Mouse (Mus musculus) CD4-positive, CD25-positive, alpha-beta regulatory T cell (primary cell): ENCODE measurements around the gene Grb7. TPM values are rescaled to one million over a fixed set of nuclear protein-coding genes. Genes with fewer than 3 reads are reported as not detected.

Experiments used
- polyA plus RNA-seq: library from polyadenylated mRNA; unstranded; fragments of 100-300 nt; shearing (Covaris generic); gene quantifications from one replicate; pipeline ENCODE4 v1.2.1, GENCODE M21; 2017

Grb7 gene
- polyA plus RNA-seq: 5.1 TPM

GRCm38 (mm10) chr11:98446213-98446561, at the start of gene Grb7:
TSS of gene Grb7 (plus strand) at chr11:98446394.

DNA sequence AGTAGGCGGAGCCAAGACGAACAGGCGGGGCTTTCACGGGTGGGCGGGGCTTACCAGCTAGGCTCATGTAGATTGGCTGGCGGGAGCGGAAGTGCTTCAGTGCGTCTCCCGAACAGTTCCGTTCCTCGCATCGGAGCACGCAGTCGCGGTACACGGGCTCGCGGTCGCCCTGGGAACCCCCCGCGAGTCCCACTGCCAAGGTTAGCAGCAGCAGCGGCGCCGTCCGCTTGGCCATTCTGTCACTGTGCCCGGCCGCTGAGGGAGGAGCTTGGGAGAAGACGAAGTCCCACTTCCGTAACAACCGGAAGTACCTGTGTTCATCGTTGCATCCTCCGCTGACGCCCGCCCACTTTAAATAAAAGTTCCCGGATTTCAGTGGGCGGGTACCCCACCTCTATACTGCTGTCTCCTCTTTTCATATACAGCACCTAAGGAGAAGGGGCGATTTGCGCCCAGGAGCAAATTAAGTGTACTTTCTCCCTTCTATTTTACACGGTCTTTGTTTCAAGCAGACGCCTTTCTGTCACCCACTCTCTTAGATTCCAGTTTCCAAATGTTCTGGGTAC, 46.0 kb upstream of the Grb7 start, which contains the start of gene Pgap3:
Gene Pgap3 (minus strand): TSS at position 330 of the 566 bp plus-strand sequence.

DNA sequence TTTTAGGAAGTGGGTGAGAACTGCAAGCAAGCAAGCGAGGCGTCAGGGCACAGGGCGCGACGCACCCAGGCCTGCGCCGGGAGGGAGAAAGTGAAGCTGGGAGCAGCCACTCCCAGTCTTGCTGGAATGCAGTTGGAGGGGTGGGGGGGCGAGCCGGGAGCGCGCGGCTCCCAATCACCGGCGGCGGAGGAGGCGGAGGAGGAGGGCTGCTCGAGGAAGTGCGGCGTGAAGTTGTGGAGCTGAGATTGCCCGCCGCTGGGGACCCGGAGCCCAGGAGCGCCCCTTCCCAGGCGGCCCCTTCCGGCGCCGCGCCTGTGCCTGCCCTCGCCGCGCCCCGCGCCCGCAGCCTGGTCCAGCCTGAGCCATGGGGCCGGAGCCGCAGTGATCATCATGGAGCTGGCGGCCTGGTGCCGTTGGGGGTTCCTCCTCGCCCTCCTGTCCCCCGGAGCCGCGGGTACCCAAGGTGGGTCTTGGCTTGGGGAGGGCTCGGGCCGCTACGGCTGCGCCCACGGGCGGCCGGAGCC, 33.9 kb upstream of the Grb7 start, which contains the start of gene Erbb2:
Gene Erbb2 (plus strand): TSS at position 198 of the 524 bp plus-strand sequence.

DNA sequence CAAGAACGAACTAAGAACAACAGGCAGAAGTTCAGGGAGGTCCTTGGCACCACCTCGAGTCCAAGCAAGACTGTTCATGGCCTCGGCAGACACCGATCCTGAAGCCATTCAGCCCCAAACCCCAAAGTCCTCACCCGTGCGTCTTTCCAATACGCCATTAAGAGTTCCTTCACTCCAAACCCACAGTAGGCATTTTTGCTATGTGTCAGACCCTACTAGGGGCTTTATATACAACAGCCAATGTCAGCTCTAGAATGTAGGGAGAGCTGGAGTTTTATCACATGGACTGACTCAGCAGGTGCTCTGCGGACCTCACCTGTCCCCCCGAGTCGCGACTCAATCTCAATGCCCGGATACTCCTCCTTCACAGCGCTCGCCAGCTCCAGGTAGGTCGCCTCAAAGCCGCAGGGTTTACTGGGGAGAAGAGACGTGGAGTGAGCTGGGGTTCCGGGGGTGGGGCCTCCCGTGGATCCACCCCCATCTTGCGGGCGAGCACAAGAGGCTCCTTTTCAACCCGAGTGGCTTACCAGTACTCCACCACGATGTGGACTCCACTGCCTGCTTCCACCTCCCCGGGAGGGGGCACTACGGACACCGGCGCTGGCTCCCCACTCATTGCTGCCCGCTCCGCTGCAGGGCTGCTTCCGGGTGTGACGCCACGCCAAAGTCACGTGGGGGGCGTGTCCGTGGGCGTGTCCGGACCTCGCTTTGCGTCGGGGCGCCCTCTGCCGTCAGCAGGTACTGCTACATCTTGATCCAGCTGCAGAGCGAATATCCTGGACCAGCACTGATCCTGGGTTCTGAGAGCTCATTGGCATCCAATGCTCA, 7.6 kb upstream of the Grb7 start, which contains the start of gene Mien1:
Gene Mien1 (minus strand): TSS at position 661 of the 828 bp plus-strand sequence.

Other genes with a start within 250 kb of the Grb7 start
- 21.1 TPM for gene Cdk12, start 243.3 kb upstream of the Grb7 start, polyA plus RNA-seq
- 0.13 TPM for gene Neurod2, start 116.7 kb upstream of the Grb7 start, polyA plus RNA-seq
- not detected for gene Ppp1r1b, start 98.0 kb upstream of the Grb7 start, polyA plus RNA-seq
- gene Stard3, start 88.0 kb upstream of the Grb7 start, polyA plus RNA-seq: 64.0 TPM
- gene Tcap, start 62.6 kb upstream of the Grb7 start, polyA plus RNA-seq: 0.25 TPM
- not detected for gene Pnmt, start 59.9 kb upstream of the Grb7 start, polyA plus RNA-seq
- 12.2 TPM for gene Pgap3, start 45.9 kb upstream of the Grb7 start, polyA plus RNA-seq
- gene Erbb2, start 33.9 kb upstream of the Grb7 start, polyA plus RNA-seq: 0.22 TPM
- 166 TPM for gene Mien1, start 7.4 kb upstream of the Grb7 start, polyA plus RNA-seq
- 94.7 TPM for gene Ikzf3, start 99.6 kb downstream of the Grb7 start, polyA plus RNA-seq
- 5.4 TPM for gene Zpbp2, start 104.7 kb downstream of the Grb7 start, polyA plus RNA-seq
- gene Ormdl3, start 141.0 kb downstream of the Grb7 start, polyA plus RNA-seq: 58.5 TPM
- gene Lrrc3c, start 151.9 kb downstream of the Grb7 start, polyA plus RNA-seq: not detected
- gene Gm12355, start 179.3 kb downstream of the Grb7 start, polyA plus RNA-seq: 4.3 TPM
- gene Gsdma3, start 180.0 kb downstream of the Grb7 start, polyA plus RNA-seq: not detected
- gene Gsdma2, start 200.4 kb downstream of the Grb7 start, polyA plus RNA-seq: not detected
- gene Gsdma, start 218.0 kb downstream of the Grb7 start, polyA plus RNA-seq: not detected
- gene Psmd3, start 236.2 kb downstream of the Grb7 start, polyA plus RNA-seq: 163 TPM